Mouse (Mus musculus) intestine, embryonic 14.5 days (tissue): ENCODE measurements around the gene Arhgef10l. TPM values are rescaled to one million over a fixed set of nuclear protein-coding genes. Genes with fewer than 3 reads are reported as not detected.

Experiments
- ATAC-seq: fragments of 200-750 bp; cut with Nextera tagmentation; replicated peaks from 2 replicates; pipeline ENCODE4 v1.8.0; 2017; ENCODE audit warnings: low read depth, moderate number of reproducible peaks, moderate TSS enrichment, moderate library complexity; ENCODE audit not compliant: low FRiP score, low TSS enrichment
- DNase-seq: peaks from one replicate; pipeline ENCODE4 v3.0.0-alpha.2; 2018; ENCODE audit warnings: low spot score
- H3K27ac ChIP-seq: fragments of 300-500 bp; sonication (generic); 2 replicates; pipeline ENCODE4 v1.5.1; 2014; ENCODE audit warnings: low read depth, mild to moderate bottlenecking, control low read depth
- H3K27me3 ChIP-seq: fragments of 300-500 bp; sonication (generic); replicated peaks from 2 replicates; pipeline ENCODE4 v1.6.1; 2014; ENCODE audit warnings: low read length, control low read depth; ENCODE audit not compliant: control insufficient read depth, insufficient read depth
- H3K36me3 ChIP-seq: fragments of 300-500 bp; sonication (generic); 2 replicates; pipeline ENCODE4 v1.6.1; 2014; ENCODE audit warnings: low read length, control low read depth; ENCODE audit not compliant: control insufficient read depth, insufficient read depth
- H3K4me1 ChIP-seq: fragments of 300-500 bp; sonication (generic); replicated peaks from 2 replicates; pipeline ENCODE4 v1.6.1; 2014; ENCODE audit warnings: low read length, control low read depth, mixed read lengths; ENCODE audit not compliant: control insufficient read depth, insufficient read depth
- H3K4me2 ChIP-seq: fragments of 300-500 bp; sonication (generic); 2 replicates; pipeline ENCODE4 v1.6.1; 2014; ENCODE audit warnings: low read length
- H3K4me3 ChIP-seq: fragments of 300-500 bp; sonication (generic); 2 replicates; pipeline ENCODE4 v1.5.1; 2014; ENCODE audit warnings: low read depth, low read length, control low read depth, mixed read lengths
- H3K9ac ChIP-seq: fragments of 300-500 bp; sonication (generic); 2 replicates; pipeline ENCODE4 v1.6.1; 2014; ENCODE audit warnings: mild to moderate bottlenecking, low read length
- H3K9me3 ChIP-seq: fragments of 300-500 bp; sonication (generic); 2 replicates; pipeline ENCODE4 v1.6.1; 2016; ENCODE audit warnings: low read length, control low read depth; ENCODE audit not compliant: control insufficient read depth
- WGBS: fragments of 180-500 bp; shearing (Covaris S2); extraction: QIAGEN DNeasy Blood & Tissue Kit; methylation state at CpG from one replicate; pipeline ENCODE4 v1.1.7; 2014; 5-methylcytosine and 5-hydroxymethylcytosine counted together
- polyA plus RNA-seq: library from polyadenylated mRNA; unstranded; fragments of >200 nt; fragmentation: Nextera tagmentation; extraction: Ambion mirVana; gene quantifications from 2 replicates; pipeline ENCODE4 v1.2.1, GENCODE M21; 2014

The Arhgef10l gene
- polyA plus RNA-seq, 1 experiment from 2014 or later, result 15.2 TPM

DNA sequence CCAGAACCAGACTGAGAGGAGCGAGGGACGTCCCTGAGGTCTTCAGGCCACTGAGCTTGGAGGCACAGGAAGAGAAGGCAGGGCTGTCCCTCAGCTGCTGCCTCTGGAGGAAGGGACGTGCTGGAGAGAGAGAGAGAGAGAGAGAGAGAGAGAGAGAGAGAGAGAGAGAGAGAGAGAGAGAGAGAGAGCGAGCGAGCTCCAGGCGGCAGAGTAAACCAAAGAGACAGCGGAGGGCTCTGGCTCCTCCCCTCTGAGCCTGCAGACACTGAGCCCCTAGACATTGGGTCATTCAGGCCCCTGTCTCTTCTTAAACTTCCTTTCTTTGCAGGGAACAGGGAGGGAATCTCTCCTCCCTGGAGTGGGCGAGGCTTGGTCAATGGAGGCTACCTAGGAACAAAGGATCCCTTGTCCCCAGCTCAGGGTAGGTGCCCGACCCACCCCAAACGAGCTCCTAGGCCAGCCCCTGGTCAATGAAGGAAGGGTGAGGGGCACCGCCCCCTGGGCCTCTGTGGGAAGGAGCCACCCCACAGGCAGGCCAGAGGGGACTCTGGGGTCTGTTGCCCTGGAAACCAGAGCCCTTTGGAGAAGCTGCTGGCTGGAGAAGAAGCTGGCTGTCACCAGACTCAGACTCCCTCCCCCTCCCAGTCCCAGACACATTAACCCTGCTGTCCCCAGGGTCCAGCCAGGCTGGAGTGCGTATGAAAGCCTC, 41.2 kb downstream of the Arhgef10l start:
- Histone ChIP-seq H3K4me2 (peak overlapping the region; percentile 49), H3K9me3 (no peaks in the 10 kb centered on the region), H3K27ac (peak overlapping the region; percentile 91), H3K27me3 (no peaks in the 10 kb centered on the region), H3K36me3 (no peaks in the 10 kb centered on the region), H3K9ac (peak overlapping the region; percentile 29), H3K4me3 (peak overlapping the region; percentile 6; the same call in 1 of the 2 replicates), H3K4me1 (peaks cover 40% of the 10 kb centered on the region)
- DNase-seq, result peak; percentile 87
- peak; percentile 92 for ATAC-seq
- WGBS, result 9% methylated on average over 8 of the region's 12 CpGs

DNA sequence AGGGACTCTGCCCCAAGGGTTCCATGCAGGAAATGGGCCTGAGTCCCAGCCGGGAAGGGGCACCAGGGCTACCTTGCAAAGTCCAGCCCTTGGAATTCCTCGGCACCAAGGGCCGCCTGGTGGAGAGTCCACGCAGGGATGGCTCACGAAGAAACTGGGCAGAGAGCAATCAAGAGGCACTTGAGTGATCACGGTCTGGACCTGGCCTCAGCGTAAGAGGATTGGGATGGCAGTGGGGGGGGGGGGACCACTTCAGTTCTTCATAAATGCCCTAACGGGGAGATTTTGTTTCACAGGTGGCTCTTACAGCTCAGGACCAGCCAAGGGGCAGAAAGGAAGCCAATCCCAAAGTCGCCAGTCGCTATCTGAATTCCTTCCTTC, 41.7 kb downstream of the Arhgef10l start:
- WGBS, result 5% methylated on average over 10 of the region's 10 CpGs
- peak overlapping the region; percentile 49 for H3K4me2 ChIP-seq
- no peaks in the 10 kb centered on the region for H3K27me3 ChIP-seq
- peaks cover 38% of the 10 kb centered on the region for H3K4me1 ChIP-seq
- ATAC-seq, result no peak
- H3K27ac ChIP-seq, result peak overlapping the region; percentile 91
- H3K4me3 ChIP-seq, result peak overlapping the region; percentile 6; the same call in 1 of the 2 replicates
- H3K9ac ChIP-seq, result peak overlapping the region; percentile 3
- H3K9me3 ChIP-seq, result no peaks in the 10 kb centered on the region
- DNase-seq, result peak; percentile 74
- no peaks in the 10 kb centered on the region for H3K36me3 ChIP-seq

GRCm38 (mm10) chr4:140622819-140623218, 43.0 kb downstream of the Arhgef10l start:
- 27% methylated on average over 4 of the region's 4 CpGs for WGBS
- Histone ChIP-seq H3K4me3 (no peak overlapping the region), H3K9me3 (no peaks in the 10 kb centered on the region), H3K27ac (peak overlapping the region; percentile 91; the same call in 1 of the 2 replicates), H3K4me2 (no peak overlapping the region), H3K27me3 (no peaks in the 10 kb centered on the region), H3K4me1 (peaks cover 34% of the 10 kb centered on the region), H3K36me3 (no peaks in the 10 kb centered on the region), H3K9ac (no peak overlapping the region)
- DNase-seq (peak; percentile 54), ATAC-seq (no peak)

DNA sequence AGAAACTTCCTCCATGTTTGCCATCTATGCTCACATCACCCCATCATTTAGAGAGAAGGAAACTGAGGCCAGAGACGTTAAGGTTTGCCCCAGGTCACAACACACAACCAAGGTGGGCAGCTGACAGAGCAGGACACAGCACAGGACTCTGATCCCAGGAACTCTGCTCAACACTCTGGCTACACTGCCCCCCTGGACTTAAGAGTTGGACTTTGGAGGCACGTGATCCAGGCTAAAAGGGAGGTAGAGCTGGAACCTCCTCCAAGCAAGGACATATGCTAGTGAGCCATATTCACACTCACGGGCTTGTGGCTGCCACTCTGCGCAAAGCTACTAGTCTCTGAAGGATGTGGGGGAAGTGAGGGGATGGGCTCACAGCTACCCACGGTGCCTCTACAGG, 45.3 kb downstream of the Arhgef10l start:
- H3K4me2 ChIP-seq, result no peak overlapping the region
- DNase-seq (no peak), ATAC-seq (no peak)
- 0 out of 2 replicates have a peak, but pooled peaks cover 3% of the 10 kb centered on the region for H3K36me3 ChIP-seq
- WGBS, result 64% methylated on average over 5 of the region's 5 CpGs
- no peak overlapping the region for H3K27ac ChIP-seq
- H3K9me3 ChIP-seq, result no peaks in the 10 kb centered on the region
- no peak overlapping the region for H3K4me3 ChIP-seq
- no peaks in the 10 kb centered on the region for H3K27me3 ChIP-seq
- peaks cover 46% of the 10 kb centered on the region for H3K4me1 ChIP-seq
- no peak overlapping the region for H3K9ac ChIP-seq

DNA sequence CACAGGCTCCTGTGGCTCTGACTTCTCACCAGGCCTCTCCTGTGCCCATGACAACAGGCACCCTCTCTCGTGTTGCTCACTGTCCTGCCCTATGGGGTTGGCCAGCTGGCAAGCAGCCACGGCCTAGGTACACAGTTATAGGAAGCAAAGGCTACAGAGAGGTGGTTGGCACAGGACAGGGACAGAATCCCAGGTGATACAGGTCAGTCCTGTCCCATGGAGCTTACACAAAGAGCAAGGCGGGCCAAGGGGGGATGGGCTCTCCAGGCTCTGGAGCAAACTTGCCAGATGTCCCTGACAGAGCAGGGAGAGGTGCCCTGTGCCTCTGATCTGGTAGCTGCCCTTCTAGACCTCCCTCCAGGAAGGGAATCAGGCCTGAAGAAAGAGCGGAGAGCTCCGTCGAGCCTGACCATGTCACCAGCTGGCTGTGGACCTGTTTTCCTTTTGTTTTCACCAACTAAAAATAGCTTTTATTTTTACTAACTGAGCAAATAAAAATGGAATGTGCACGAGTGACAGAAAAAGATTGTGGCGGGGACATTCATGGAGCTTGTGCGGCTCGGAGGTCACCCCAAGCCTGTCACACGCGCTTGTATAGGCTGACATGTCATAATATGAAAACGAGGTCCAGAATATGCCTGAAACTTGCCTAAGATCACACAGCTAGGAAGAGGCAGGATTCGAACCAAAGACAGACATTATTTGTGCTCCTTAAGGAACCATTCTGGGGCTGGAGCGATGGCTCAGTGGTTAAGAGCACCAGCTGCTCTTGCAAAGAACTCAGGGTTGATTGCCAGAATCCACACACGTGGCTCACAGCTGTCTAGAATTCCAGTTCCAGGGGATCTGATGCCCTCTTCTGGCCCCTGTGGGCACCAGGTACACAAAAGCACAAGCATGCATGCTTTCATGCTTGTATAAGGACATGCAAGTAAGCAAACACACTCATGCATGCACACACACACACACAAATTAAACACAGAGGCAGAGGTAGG, 48.1 kb downstream of the Arhgef10l start:
- WGBS, result 64% methylated on average over 16 of the region's 16 CpGs
- no peak overlapping the region for H3K9ac ChIP-seq
- H3K36me3 ChIP-seq, result peaks cover 10% of the 10 kb centered on the region

DNA sequence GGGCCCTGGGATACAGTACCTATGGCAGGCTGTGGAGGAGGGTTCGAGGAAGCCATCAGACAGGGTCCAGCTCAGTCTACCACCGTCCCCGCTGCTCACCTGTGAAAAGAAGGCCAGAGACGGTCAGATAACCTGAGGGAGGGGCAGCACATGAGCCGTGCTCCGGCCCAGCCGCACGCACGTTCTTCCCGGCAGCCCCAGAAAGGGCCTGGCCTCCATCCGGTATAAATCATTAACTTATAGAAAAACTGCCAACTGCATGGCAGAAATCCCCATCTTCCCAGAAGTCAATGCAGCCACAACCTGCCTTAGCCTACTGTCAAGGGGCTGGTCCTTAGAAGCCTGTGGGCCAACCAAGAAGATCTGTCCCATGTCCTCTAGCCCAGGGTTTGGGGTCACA, 48.9 kb downstream of the Arhgef10l start:
- Histone ChIP-seq H3K9ac (0 out of 2 replicates have a peak overlapping the region, but pooled peaks have one; percentile 13), H3K36me3 (peaks cover 10% of the 10 kb centered on the region), H3K4me2 (no peak overlapping the region), H3K9me3 (no peaks in the 10 kb centered on the region), H3K4me3 (no peak overlapping the region), H3K4me1 (peaks cover 19% of the 10 kb centered on the region), H3K27me3 (no peaks in the 10 kb centered on the region), H3K27ac (peak overlapping the region; percentile 54; the same call in 1 of the 2 replicates)
- 67% methylated on average over 11 of the region's 11 CpGs for WGBS
- peak; percentile 30; the same call in 1 of the 2 replicates for ATAC-seq
- DNase-seq, result no peak

More for the DNA sequence above, 48.1 kb downstream of the Arhgef10l start:
- H3K4me1 ChIP-seq, result peaks cover 18% of the 10 kb centered on the region
- DNase-seq (no peak), ATAC-seq (0 out of 2 replicates have a peak, but pooled peaks have one; percentile 40)
- H3K27me3 ChIP-seq, result no peaks in the 10 kb centered on the region
- H3K9me3 ChIP-seq, result no peaks in the 10 kb centered on the region
- H3K4me2 ChIP-seq, result no peak overlapping the region
- H3K27ac ChIP-seq, result peak overlapping the region; percentile 54
- H3K4me3 ChIP-seq, result no peak overlapping the region

- H3K27ac ChIP-seq, result no peak overlapping the region
- H3K27me3 ChIP-seq, result no peaks in the 10 kb centered on the region
- H3K4me1 ChIP-seq, result peaks cover 26% of the 10 kb centered on the region
- H3K4me3 ChIP-seq, result no peak overlapping the region
- H3K9ac ChIP-seq, result no peak overlapping the region
- H3K36me3 ChIP-seq, result peaks cover 10% of the 10 kb centered on the region
- no peaks in the 10 kb centered on the region for H3K9me3 ChIP-seq
- WGBS, result 47% methylated on average over 7 of the region's 7 CpGs
- no peak for ATAC-seq
- no peak for DNase-seq
- H3K4me2 ChIP-seq, result no peak overlapping the region
Observed at GRCm38 (mm10) chr4:140616196-140616595, 49.6 kb downstream of the Arhgef10l start.

GRCm38 (mm10) chr4:140615771-140616170, 50.0 kb downstream of the Arhgef10l start:
- WGBS, result 81% methylated on average over 7 of the region's 7 CpGs
- Histone ChIP-seq H3K4me1 (peaks cover 29% of the 10 kb centered on the region), H3K4me2 (no peak overlapping the region), H3K27ac (no peak overlapping the region), H3K36me3 (peaks cover 10% of the 10 kb centered on the region), H3K9me3 (no peaks in the 10 kb centered on the region), H3K4me3 (no peak overlapping the region), H3K27me3 (no peaks in the 10 kb centered on the region), H3K9ac (no peak overlapping the region)
- DNase-seq (no peak), ATAC-seq (no peak)
